Mouse (Mus musculus) C2C12 (cell line): ENCODE measurements at regions not wholly inside any gene's neighbourhood (a gene's known extent, or its start where the extent isn't known, plus 50 kb on each side); places are given as distances from the start of the nearest gene placed in this dataset.
A peak's percentile ranks its signal among the peaks of the same experiment; 100 is the strongest.
"Not testable (repeated sequence)": the region's sequence is repeated elsewhere in the genome, so short reads cannot be mapped to it uniquely, and the experiment has no call there.

ENCODE experiments used
- H3K27me3 ChIP-seq: one replicate; pipeline ENCODE4 v1.6.1; 2011; ENCODE audit not compliant: control insufficient read depth, insufficient read depth, insufficient read length
- H3K36me3 ChIP-seq: one replicate; pipeline ENCODE4 v1.6.1; 2011; ENCODE audit not compliant: control insufficient read depth, insufficient read depth
- H3K4me3 ChIP-seq: one replicate; pipeline ENCODE4 v1.5.1; 2011; ENCODE audit warnings: mild to moderate bottlenecking, control low read depth; ENCODE audit not compliant: poor library complexity, insufficient read depth, severe bottlenecking
- H3K79me2 ChIP-seq: one replicate; pipeline ENCODE4 v1.6.1; 2011; ENCODE audit not compliant: control insufficient read depth, insufficient read depth
- H3K79me3 ChIP-seq: one replicate; pipeline ENCODE4 v1.6.1; 2011; ENCODE audit warnings: low read depth, control low read depth
- H3ac ChIP-seq: one replicate; pipeline ENCODE3; 2011; ENCODE audit warnings: low read depth; ENCODE audit not compliant: control insufficient read depth, insufficient read length
- CEBPB ChIP-seq: IDR thresholded peaks from one replicate; pipeline ENCODE4 v1.6.1; 2011; ENCODE audit warnings: low read depth, mild to moderate bottlenecking, control low read depth, moderate library complexity
- CTCF ChIP-seq: IDR thresholded peaks from one replicate; pipeline ENCODE4 v1.5.1; 2011; ENCODE audit not compliant: control insufficient read depth, insufficient read depth, insufficient read length
- FOSL1 ChIP-seq: IDR thresholded peaks from one replicate; pipeline ENCODE4 v1.8.0; 2011; ENCODE audit warnings: mild to moderate bottlenecking, low read length; ENCODE audit not compliant: poor library complexity, insufficient read depth, severe bottlenecking
- MAX ChIP-seq: IDR thresholded peaks from one replicate; pipeline ENCODE4 v1.6.1; 2011; ENCODE audit warnings: mild to moderate bottlenecking, control low read depth
- MYOD1 ChIP-seq: IDR thresholded peaks from one replicate; pipeline ENCODE4 v1.6.1; 2011; ENCODE audit warnings: low read depth; ENCODE audit not compliant: control insufficient read depth, insufficient read length
- MYOG ChIP-seq: IDR thresholded peaks from one replicate; pipeline ENCODE4 v1.6.1; 2011; ENCODE audit not compliant: control insufficient read depth, insufficient read length; ENCODE audit errors: extremely low read depth
- USF1 ChIP-seq: IDR thresholded peaks from one replicate; pipeline ENCODE4 v1.6.1; 2011; ENCODE audit warnings: low read depth, mild to moderate bottlenecking, control low read depth, moderate library complexity

- Histone ChIP-seq H3K27me3 (no peaks in the 10 kb centered on the region), H3K36me3 (no peaks in the 10 kb centered on the region), H3K4me3 (no peak overlapping the region), H3K79me3 (no peaks in the 10 kb centered on the region), H3ac (no peak overlapping the region), H3K79me2 (no peaks in the 10 kb centered on the region)
- TF ChIP-seq MYOG (no peak), MAX (no peak), USF1 (no peak), CTCF (no peak), MYOD1 (no peak), FOSL1 (no peak), CEBPB (no peak)
These were observed 249.4 kb upstream of the Akr1e1 start for GRCm38 (mm10) chr13:4858341-4858740.

DNA sequence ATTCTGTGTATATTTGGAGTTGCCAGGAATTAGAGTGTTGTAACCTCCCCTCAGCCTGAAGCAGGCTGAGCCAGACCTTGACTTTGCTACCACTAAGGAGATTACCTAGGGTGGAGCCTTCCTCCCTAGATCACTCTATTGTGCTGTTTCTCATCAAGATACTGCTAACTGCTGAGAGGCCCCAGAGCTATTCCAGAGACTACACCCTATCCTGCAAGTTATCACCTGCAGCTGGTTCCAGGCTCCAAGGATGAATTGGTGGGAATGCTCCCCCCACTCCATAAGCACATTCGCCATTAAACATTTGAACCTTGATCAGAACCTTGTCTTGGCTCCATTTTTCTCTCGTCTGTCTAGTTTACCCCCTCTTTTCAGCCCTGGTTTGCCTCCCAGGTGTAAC is 230.5 kb upstream of the Akr1e1 start:
- H3K36me3 ChIP-seq, H3K27me3 ChIP-seq, H3K79me2 ChIP-seq, H3K4me3 ChIP-seq, H3ac ChIP-seq, H3K79me3 ChIP-seq: not testable (repeated sequence)

GRCm38 (mm10) chr13:4826756-4827155 is 217.8 kb upstream of the Akr1e1 start:
- TF ChIP-seq FOSL1 (no peak), MYOD1 (peak; percentile 78), CEBPB (no peak), CTCF (no peak)
- Histone ChIP-seq H3K27me3 (no peaks in the 10 kb centered on the region), H3K79me2 (no peaks in the 10 kb centered on the region), H3K4me3 (no peak overlapping the region), H3K79me3 (no peaks in the 10 kb centered on the region), H3ac (no peak overlapping the region), H3K36me3 (no peaks in the 10 kb centered on the region)

DNA sequence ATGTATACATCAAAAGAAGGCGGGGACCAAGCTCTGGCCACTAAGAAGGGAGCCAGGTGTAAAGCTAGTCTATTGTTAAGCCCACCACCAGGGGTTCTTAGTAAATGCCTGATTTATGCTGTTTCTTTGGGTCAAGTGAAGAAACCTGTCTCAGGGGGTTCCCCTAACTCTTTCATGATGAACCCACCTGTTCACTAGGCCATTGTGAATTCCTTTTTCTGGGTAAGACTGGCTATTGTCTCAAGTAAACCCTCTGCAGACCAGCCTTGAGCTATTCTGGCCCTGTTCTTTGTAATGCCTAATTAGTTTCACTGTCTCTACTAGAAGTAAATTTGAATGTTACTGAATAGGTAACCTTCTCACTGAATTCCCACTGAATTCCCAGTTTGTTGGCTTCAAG is 216.8 kb upstream of the Akr1e1 start:
- H3K4me3 ChIP-seq, H3ac ChIP-seq, H3K27me3 ChIP-seq, H3K79me2 ChIP-seq, H3K79me3 ChIP-seq, H3K36me3 ChIP-seq: not testable (repeated sequence)

DNA sequence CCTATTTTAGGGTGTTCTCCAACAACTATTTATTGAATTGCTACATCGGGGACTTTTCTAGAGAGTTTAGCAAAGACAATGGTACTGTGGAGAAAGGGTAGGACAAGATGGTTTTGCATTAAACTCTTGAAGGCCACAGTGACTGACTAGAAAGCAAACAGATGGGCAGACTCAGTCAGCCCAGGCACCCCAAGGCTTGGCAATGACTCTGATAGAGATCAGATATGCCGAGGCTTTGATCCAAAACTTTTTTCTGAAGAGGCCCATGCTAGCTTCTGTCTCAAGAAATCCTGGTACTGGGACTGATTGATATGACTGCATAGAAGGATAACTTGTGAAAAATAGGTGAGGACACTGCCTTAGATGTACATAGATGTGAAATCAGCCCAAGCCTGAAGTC is 197.9 kb upstream of the Akr1e1 start:
- no peaks in the 10 kb centered on the region for H3K79me2 ChIP-seq
- TF ChIP-seq MYOG (no peak), CEBPB (no peak), CTCF (no peak), FOSL1 (no peak), MAX (no peak), MYOD1 (no peak), USF1 (no peak)
- no peaks in the 10 kb centered on the region for H3K27me3 ChIP-seq
- no peak overlapping the region for H3ac ChIP-seq
- no peak overlapping the region for H3K4me3 ChIP-seq
- H3K79me3 ChIP-seq, result no peaks in the 10 kb centered on the region
- no peaks in the 10 kb centered on the region for H3K36me3 ChIP-seq

- H3K36me3 ChIP-seq, result no peaks in the 10 kb centered on the region
- H3K27me3 ChIP-seq, result no peaks in the 10 kb centered on the region
- H3K79me2 ChIP-seq, result no peaks in the 10 kb centered on the region
- TF ChIP-seq MAX, result no peak
- TF ChIP-seq CEBPB, result no peak
- no peak for TF ChIP-seq MYOG
- H3K79me3 ChIP-seq, result no peaks in the 10 kb centered on the region
- H3K4me3 ChIP-seq, result no peak overlapping the region
- H3ac ChIP-seq, result no peak overlapping the region
These were observed 191.7 kb upstream of the Akr1e1 start for GRCm38 (mm10) chr13:4800666-4801065.

GRCm38 (mm10) chr13:4791139-4791538 is 182.2 kb upstream of the Akr1e1 start:
- no peak overlapping the region for H3ac ChIP-seq
- no peaks in the 10 kb centered on the region for H3K27me3 ChIP-seq
- TF ChIP-seq CEBPB (no peak), MYOD1 (no peak), MYOG (no peak), MAX (no peak), FOSL1 (no peak), USF1 (no peak), CTCF (no peak)
- no peaks in the 10 kb centered on the region for H3K79me3 ChIP-seq
- H3K79me2 ChIP-seq, result no peaks in the 10 kb centered on the region
- no peaks in the 10 kb centered on the region for H3K36me3 ChIP-seq
- no peak overlapping the region for H3K4me3 ChIP-seq
